ENCODE assay signal across 9 mouse cellular contexts in genomic region chr7:132471327-132471726, GRCm38 (mm10).
A peak's percentile ranks its signal among the peaks of the same experiment; 100 is the strongest.
DNase-seq lines count a peak whose midpoint lies in the region; ATAC-seq and TF ChIP-seq lines count a peak whose summit lies in the region.
"Had no signal": no experiment of that assay in that cellular context is flagged by ENCODE, and none has a peak within 500 bp of the region (broad histone marks: within the 10 kb centered on the region; RNA-seq: fewer than 3 reads in every experiment).

No protein-coding gene starts in this region.

- WGBS in liver, embryonic 12.5 days (ENCODE audit: insufficient replicate concordance): 31% methylated on average over 3 of the region's 3 CpGs
- 45% methylated on average over 3 of the region's 3 CpGs for WGBS in kidney, postnatal 0 days

- H3K36me3 ChIP-seq in liver, embryonic 12.5 days: no peaks in the 10 kb centered on the region
- no peaks in the 10 kb centered on the region for H3K36me3 ChIP-seq in kidney, postnatal 0 days (ENCODE audit: insufficient read depth, low read length)
- H3K36me3 ChIP-seq: stomach, embryonic 15.5 days had no signal

- H3K9ac ChIP-seq in liver, embryonic 12.5 days: no peak overlapping the region
- no peak overlapping the region for H3K9ac ChIP-seq in kidney, postnatal 0 days (ENCODE audit: low read depth, low read length)
- H3K9ac ChIP-seq: stomach, embryonic 15.5 days had no signal

- H3K9me3 ChIP-seq in liver, embryonic 12.5 days (replicated peaks): no peaks in the 10 kb centered on the region
- no peaks in the 10 kb centered on the region for H3K9me3 ChIP-seq in kidney, postnatal 0 days (replicated peaks; ENCODE audit: low read length)
- H3K9me3 ChIP-seq: stomach, embryonic 15.5 days had no signal

- H3K27me3 ChIP-seq in liver, embryonic 12.5 days (replicated peaks): peaks cover 7% of the 10 kb centered on the region; the same call in 1 of the 2 replicates
- no peaks in the 10 kb centered on the region for H3K27me3 ChIP-seq in kidney, postnatal 0 days (ENCODE audit: insufficient read depth, low read length)
- H3K27me3 ChIP-seq: stomach, embryonic 15.5 days had no signal

- H3K27ac ChIP-seq in liver, embryonic 12.5 days: no peak overlapping the region
- H3K27ac ChIP-seq in kidney, postnatal 0 days: no peak overlapping the region
- H3K27ac ChIP-seq: stomach, embryonic 15.5 days had no signal

- no peaks in the 10 kb centered on the region for H3K4me1 ChIP-seq in liver, embryonic 12.5 days
- no peaks in the 10 kb centered on the region for H3K4me1 ChIP-seq in kidney, postnatal 0 days (replicated peaks; ENCODE audit: insufficient read depth, low read length)
- H3K4me1 ChIP-seq: stomach, embryonic 15.5 days had no signal

- H3K4me2 ChIP-seq in liver, embryonic 12.5 days: no peak overlapping the region
- H3K4me2 ChIP-seq in kidney, postnatal 0 days (ENCODE audit: low read length): no peak overlapping the region
- H3K4me2 ChIP-seq: stomach, embryonic 15.5 days had no signal

- DNase-seq in CD4-positive, CD25-positive, alpha-beta regulatory T cell, adult 2 months (ENCODE audit: low read depth, low spot score): peak; percentile 57
- DNase-seq in liver: peak; percentile 52
- peak; percentile 39 for DNase-seq in c-Kit-positive CD71-negative TER-119-negative erythroid progenitor cells, embryonic 14.5 days (ENCODE audit: low read depth)
- peak; percentile 68 for DNase-seq in kidney, postnatal 0 days (ENCODE audit: low spot score)
- peak; percentile 44 to 56 for DNase-seq in lung, adult 18-20 months
- DNase-seq in thymus, postnatal 25 days: peak; percentile 35

- peak; percentile 69 for TF ChIP-seq CTCF in kidney, postnatal 0 days (IDR thresholded peaks at IDR 0.05; ENCODE audit: low read depth)

- ATAC-seq in CD4-positive, CD25-positive, alpha-beta regulatory T cell, adult 4 months: no peak
- ATAC-seq in liver, embryonic 12.5 days: no peak
- no peak for ATAC-seq in kidney, postnatal 0 days (replicated peaks; ENCODE audit: low FRiP score, low read depth)

- H3K4me3 ChIP-seq in liver, embryonic 12.5 days: no peak overlapping the region
- H3K4me3 ChIP-seq in kidney, postnatal 0 days (replicated peaks; ENCODE audit: low read depth, low read length): no peak overlapping the region
- H3K4me3 ChIP-seq: stomach, embryonic 15.5 days had no signal
